15 mouse cellular contexts compared by ENCODE assay signal in genomic region chr10:59875396-59875795, GRCm38 (mm10). TPM values are rescaled to one million over a fixed set of nuclear protein-coding genes. Genes with fewer than 3 reads are reported as not detected.
DNase-seq lines count a peak whose midpoint lies in the region; ATAC-seq and TF ChIP-seq lines count a peak whose summit lies in the region.
"Had no signal": no experiment of that assay in that cellular context is flagged by ENCODE, and none has a peak within 500 bp of the region (broad histone marks: within the 10 kb centered on the region; RNA-seq: fewer than 3 reads in every experiment).

No protein-coding gene starts in this region.

- no peak overlapping the region for H3K4me3 ChIP-seq in midbrain, embryonic 10.5 days
- H3K4me3 ChIP-seq in midbrain, postnatal 0 days (ENCODE audit: low read depth, low read length): no peak overlapping the region
- peak overlapping the region; percentile 60 for H3K4me3 ChIP-seq in liver, embryonic 13.5 days (replicated peaks)
- H3K4me3 ChIP-seq in stomach, embryonic 16.5 days (replicated peaks; ENCODE audit: low read length): no peak overlapping the region
- H3K4me3 ChIP-seq: hindbrain, embryonic 12.5 days; limb, embryonic 13.5 days; midbrain, embryonic 12.5 days had no signal

- no peaks in the 10 kb centered on the region for H3K9me3 ChIP-seq in midbrain, embryonic 10.5 days (replicated peaks)
- no peaks in the 10 kb centered on the region for H3K9me3 ChIP-seq in midbrain, postnatal 0 days (ENCODE audit: low read length)
- 0 out of 2 replicates have a peak, but pooled peaks cover 9% of the 10 kb centered on the region for H3K9me3 ChIP-seq in liver, embryonic 13.5 days (replicated peaks)
- no peaks in the 10 kb centered on the region for H3K9me3 ChIP-seq in stomach, embryonic 16.5 days (replicated peaks; ENCODE audit: control insufficient read depth, low read length)
- H3K9me3 ChIP-seq: hindbrain, embryonic 12.5 days; midbrain, embryonic 12.5 days had no signal

- ATAC-seq in midbrain, postnatal 0 days (ENCODE audit: low FRiP score): no peak
- peak; percentile 72 for ATAC-seq in liver, embryonic 13.5 days (ENCODE audit: low read depth)
- peak; percentile 35; the same call in 1 of the 2 replicates for ATAC-seq in stomach, embryonic 16.5 days (ENCODE audit: insufficient read depth, low FRiP score)
- ATAC-seq: activated CD4-positive, CD25-positive, alpha-beta regulatory T cell, adult 4 months; intestine, embryonic 16.5 days had no signal

- no peak overlapping the region for H3K9ac ChIP-seq in midbrain, postnatal 0 days (replicated peaks; ENCODE audit: low read length, poor library complexity, severe bottlenecking)
- H3K9ac ChIP-seq in liver, embryonic 13.5 days: peak overlapping the region; percentile 80
- H3K9ac ChIP-seq in stomach, embryonic 16.5 days (ENCODE audit: low read length): no peak overlapping the region
- H3K9ac ChIP-seq: hindbrain, embryonic 12.5 days; limb, embryonic 13.5 days; midbrain, embryonic 12.5 days had no signal

- TF ChIP-seq CTCF in midbrain, postnatal 0 days (IDR thresholded peaks at IDR 0.05): no peak

- no peaks in the 10 kb centered on the region for H3K36me3 ChIP-seq in midbrain, embryonic 10.5 days
- H3K36me3 ChIP-seq in midbrain, postnatal 0 days (ENCODE audit: insufficient read depth, low read length): no peaks in the 10 kb centered on the region
- H3K36me3 ChIP-seq in liver, embryonic 13.5 days: no peaks in the 10 kb centered on the region
- H3K36me3 ChIP-seq in stomach, embryonic 16.5 days (ENCODE audit: control insufficient read depth, insufficient read depth, low read length): no peaks in the 10 kb centered on the region
- H3K36me3 ChIP-seq: hindbrain, embryonic 12.5 days; limb, embryonic 13.5 days; midbrain, embryonic 12.5 days had no signal

- 0 out of 2 replicates have a peak overlapping the region, but pooled peaks have one; percentile 24 for H3K27ac ChIP-seq in midbrain, embryonic 10.5 days (replicated peaks)
- H3K27ac ChIP-seq in midbrain, postnatal 0 days (ENCODE audit: low read depth, low read length): no peak overlapping the region
- H3K27ac ChIP-seq in liver, embryonic 13.5 days: peak overlapping the region; percentile 100
- H3K27ac ChIP-seq in stomach, embryonic 16.5 days (ENCODE audit: low read length): peak overlapping the region; percentile 12
- H3K27ac ChIP-seq: hindbrain, embryonic 12.5 days; limb, embryonic 13.5 days; midbrain, embryonic 12.5 days had no signal

- H3K4me1 ChIP-seq in midbrain, embryonic 10.5 days: peaks cover 8% of the 10 kb centered on the region
- H3K4me1 ChIP-seq in midbrain, postnatal 0 days (ENCODE audit: insufficient read depth, low read length): no peaks in the 10 kb centered on the region
- H3K4me1 ChIP-seq in liver, embryonic 13.5 days (replicated peaks): peaks cover 64% of the 10 kb centered on the region
- H3K4me1 ChIP-seq in stomach, embryonic 16.5 days (ENCODE audit: control insufficient read depth, insufficient read depth, low read length): peaks cover 9% of the 10 kb centered on the region

- no peak for DNase-seq in midbrain, embryonic 10.5 days (ENCODE audit: low spot score)
- no peak for DNase-seq in midbrain, postnatal 0 days (ENCODE audit: low spot score)
- DNase-seq in c-Kit-positive CD71-positive TER-119-positive erythroid progenitor cells, embryonic 14.5 days (ENCODE audit: low spot score): peak; percentile 85
- peak; percentile 75 for DNase-seq in liver, embryonic 13.5 days
- no peak for DNase-seq in thymus, postnatal 36 days
- no peak for DNase-seq in right cerebral cortex, postnatal 25 days
- DNase-seq: cerebellum, adult 9-10 months; kidney, postnatal 36 days; lung, postnatal 14 days had no signal

- H3K4me2 ChIP-seq in midbrain, postnatal 0 days (ENCODE audit: low read depth, low read length, poor library complexity, severe bottlenecking): no peak overlapping the region
- peak overlapping the region; percentile 78 for H3K4me2 ChIP-seq in liver, embryonic 13.5 days
- no peak overlapping the region for H3K4me2 ChIP-seq in stomach, embryonic 16.5 days (ENCODE audit: low read depth, low read length)
- H3K4me2 ChIP-seq: hindbrain, embryonic 12.5 days; limb, embryonic 13.5 days; midbrain, embryonic 12.5 days had no signal

- WGBS in midbrain, embryonic 10.5 days: 43% methylated on average over 1 of the region's 1 CpGs
- 22% methylated on average over 1 of the region's 1 CpGs for WGBS in midbrain, postnatal 0 days
- WGBS in liver, embryonic 13.5 days (ENCODE audit: insufficient replicate concordance): 0% methylated on average over 1 of the region's 1 CpGs
- 33% methylated on average over 1 of the region's 1 CpGs for WGBS in stomach, embryonic 16.5 days

- H3K27me3 ChIP-seq in midbrain, embryonic 10.5 days (ENCODE audit: low read depth, poor library complexity, severe bottlenecking): no peaks in the 10 kb centered on the region
- H3K27me3 ChIP-seq in midbrain, postnatal 0 days (ENCODE audit: insufficient read depth, low read length): no peaks in the 10 kb centered on the region
- H3K27me3 ChIP-seq in liver, embryonic 13.5 days: no peaks in the 10 kb centered on the region
- no peaks in the 10 kb centered on the region for H3K27me3 ChIP-seq in stomach, embryonic 16.5 days (ENCODE audit: control insufficient read depth, insufficient read depth, low read length)
- H3K27me3 ChIP-seq: hindbrain, embryonic 12.5 days; limb, embryonic 13.5 days; midbrain, embryonic 12.5 days had no signal

RNA-seq across cellular contexts. Expression of gene Dnajb12, which starts 4.0 kb away (rescaled TPM):
- 27.3 and 27.6 TPM in 2 replicates for polyA plus RNA-seq in midbrain, embryonic 10.5 days (2016; fragmentation: Nextera tagmentation; extraction: Ambion mirVana)
- total RNA-seq in midbrain, postnatal 0 days (2014; rRNA removed): 47.9 and 51.6 TPM in 2 replicates
- 25.7 and 26.3 TPM in 2 replicates for polyA plus RNA-seq in midbrain, postnatal 0 days (2015; fragmentation: Nextera tagmentation; extraction: Ambion mirVana)
- 13.4 and 15.5 TPM in 2 replicates for polyA plus RNA-seq in liver, embryonic 13.5 days (2015; fragmentation: Nextera tagmentation; extraction: Ambion mirVana)
- 20.4 and 26.1 TPM in 2 replicates for polyA plus RNA-seq in stomach, embryonic 16.5 days (2015; fragmentation: Nextera tagmentation; extraction: Ambion mirVana)

Comparison
In these comparisons a context has a peak if more than half of its experiments do, and no peak if none do; other contexts are left out.
1. DNase-seq: peak in c-Kit-positive CD71-positive TER-119-positive erythroid progenitor cells, embryonic 14.5 days (single experiment) and liver, embryonic 13.5 days (single experiment); none in midbrain, embryonic 10.5 days (single experiment), midbrain, postnatal 0 days (single experiment), thymus, postnatal 36 days (0 of 2) and right cerebral cortex, postnatal 25 days (single experiment).